Mouse (Mus musculus) erythroid progenitor cell, adult 5-6 weeks (primary cell): ENCODE measurements around the gene Uggt1. TPM values are rescaled to one million over a fixed set of nuclear protein-coding genes. Genes with fewer than 3 reads are reported as not detected.
A peak's percentile ranks its signal among the peaks of the same experiment; 100 is the strongest.

Source experiments
- ATAC-seq: replicated peaks from 2 replicates; pipeline ENCODE4 v1.8.0; 2016; ENCODE audit warnings: moderate number of reproducible peaks, mild to moderate bottlenecking, moderate TSS enrichment, inconsistent platforms; ENCODE audit not compliant: poor library complexity, low FRiP score, severe bottlenecking
- total RNA-seq, 2 experiments: library from RNA; stranded (forward) in 1 of 2; stranded (reverse) in 1 of 2; fragments of 150-400 nt in 1 of 2; fragments of 186-747, 209-891 nt in 1 of 2; gene quantifications; 2 replicates each; pipeline versions ENCODE4 v1.2.3 to v1.2.4; 2015 to 2017; ENCODE audit warnings: low replicate concordance in 2 of 2

The Uggt1 gene
- total RNA-seq, 2 experiments from 2014 or later: 21.8 to 62.3 TPM

- ATAC-seq: no peak
Measured at GRCm38 (mm10) chr1:36214324-36214723, 30.2 kb downstream of the Uggt1 start.

- ATAC-seq: no peak
Measured at GRCm38 (mm10) chr1:36201739-36202138, 42.8 kb downstream of the Uggt1 start.

DNA sequence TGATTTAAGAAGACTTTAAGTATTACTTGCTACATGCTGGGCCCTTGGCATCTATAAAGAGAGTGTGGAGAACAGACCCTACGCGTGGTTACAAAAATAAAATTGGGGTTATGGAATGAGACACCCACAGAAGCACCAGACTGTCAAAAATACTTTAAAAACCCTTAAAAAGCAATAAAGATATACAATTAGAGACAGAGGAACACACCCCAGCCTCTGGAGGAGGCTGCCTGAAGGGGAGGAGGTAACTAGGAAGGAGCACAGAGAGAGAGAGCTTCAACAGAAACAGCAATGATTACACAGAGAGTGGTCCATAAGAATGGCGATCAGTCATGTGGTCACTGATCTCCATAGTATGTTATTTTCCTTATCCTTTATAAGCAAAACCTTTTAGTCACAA, 50.0 kb downstream of the Uggt1 start:
- ATAC-seq: no peak

GRCm38 (mm10) chr1:36191966-36192365, 52.6 kb downstream of the Uggt1 start:
- no peak for ATAC-seq

DNA sequence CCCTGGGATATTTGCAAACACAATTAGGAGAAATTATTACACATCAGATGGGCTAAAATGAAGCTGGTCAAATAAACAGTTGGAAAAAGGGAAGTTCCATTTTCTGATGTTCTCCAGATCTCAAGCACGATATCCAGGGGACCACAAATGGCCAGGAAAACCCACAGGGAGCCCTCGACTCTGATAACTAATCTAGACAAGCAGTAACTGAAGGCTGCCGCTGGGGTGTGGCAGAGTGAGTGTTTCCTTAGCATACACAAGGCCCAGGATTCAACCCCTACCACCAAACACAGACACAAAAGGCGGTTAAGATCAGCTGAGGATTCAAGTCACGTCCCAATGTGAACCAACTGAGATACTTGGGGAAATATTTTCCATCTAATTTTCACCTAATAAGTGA, 64.5 kb downstream of the Uggt1 start:
- no peak for ATAC-seq

DNA sequence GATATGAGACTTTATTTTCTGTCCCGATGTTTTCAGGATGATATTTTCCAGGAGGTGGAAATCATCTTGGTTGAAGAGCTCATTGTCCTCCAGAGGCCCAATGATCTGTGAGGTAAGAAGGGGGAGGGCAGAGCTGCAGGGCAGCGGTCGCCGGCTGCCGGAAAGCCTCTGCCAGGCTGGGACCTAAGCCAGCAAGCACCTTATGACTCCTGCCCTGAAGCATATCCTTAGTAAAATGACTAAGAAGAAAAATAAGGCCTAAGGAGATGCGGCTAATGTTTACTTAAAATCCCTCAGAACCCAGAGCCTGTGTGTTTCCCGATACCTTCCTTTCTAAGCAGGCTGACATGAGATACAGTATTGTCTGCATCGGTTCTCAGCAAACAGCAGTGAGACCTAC, 71.1 kb downstream of the Uggt1 start:
- no peak for ATAC-seq

DNA sequence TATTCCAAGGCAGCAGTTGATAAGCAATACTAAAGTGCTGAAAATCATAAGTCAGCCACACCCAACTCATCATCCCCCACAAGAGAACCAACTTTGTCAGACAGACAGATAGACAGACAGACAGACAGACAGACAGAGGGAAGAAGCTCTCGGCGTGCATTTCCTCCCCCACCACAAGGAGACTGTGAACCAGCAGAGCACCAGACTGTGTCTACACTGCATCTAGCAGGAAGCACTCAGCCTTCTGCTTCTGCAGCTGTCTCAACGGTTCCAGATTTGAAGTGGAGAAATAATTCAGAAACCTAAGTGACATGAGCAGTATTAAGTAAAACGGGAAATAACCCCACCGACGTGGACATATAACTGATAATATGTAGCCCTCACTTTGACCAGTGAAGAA, 71.6 kb downstream of the Uggt1 start:
- ATAC-seq: no peak

GRCm38 (mm10) chr1:36162687-36163086, 81.8 kb downstream of the Uggt1 start:
- no peak for ATAC-seq

GRCm38 (mm10) chr1:36161208-36161607, 83.3 kb downstream of the Uggt1 start:
- no peak for ATAC-seq

DNA sequence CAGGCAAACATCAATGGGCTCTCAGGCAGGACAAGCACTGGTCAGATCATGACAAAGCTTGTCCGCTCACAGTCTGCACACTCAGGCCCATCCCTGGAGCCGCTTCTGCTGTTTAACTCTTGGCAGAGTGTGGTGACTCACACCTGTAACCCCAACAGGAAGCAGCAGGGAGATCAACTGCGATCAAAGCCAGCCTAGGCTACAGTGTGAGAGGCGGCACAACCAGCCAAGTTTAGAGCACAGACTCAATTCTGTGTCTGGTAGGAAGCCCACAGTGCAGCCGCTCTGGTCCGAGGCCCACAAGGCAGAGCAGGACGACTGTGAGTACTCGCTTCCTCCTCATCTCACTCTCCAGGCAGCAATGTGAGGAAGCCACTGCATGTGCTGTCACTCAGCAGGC, 84.3 kb downstream of the Uggt1 start:
- ATAC-seq: no peak

DNA sequence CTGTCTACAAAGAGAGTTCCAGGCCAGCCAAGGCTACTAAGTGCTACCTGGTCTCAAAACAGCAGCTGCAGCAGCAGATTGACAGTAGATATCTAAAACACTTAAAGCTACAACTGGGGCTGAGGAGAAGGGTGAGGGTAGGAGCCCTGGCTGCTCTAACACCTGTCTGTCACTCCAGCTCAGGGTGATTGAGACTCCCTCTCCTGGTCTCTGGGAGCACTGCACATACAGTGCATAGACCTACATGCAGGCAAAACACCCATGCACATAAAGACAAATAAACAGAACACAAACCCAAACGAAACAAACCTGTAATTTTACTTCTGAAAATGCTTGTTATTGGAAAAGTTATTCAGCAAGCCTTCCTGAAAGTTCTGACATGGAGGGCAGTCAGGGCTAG, 95.1 kb downstream of the Uggt1 start:
- peak; percentile 80 for ATAC-seq

- no peak for ATAC-seq
Measured at GRCm38 (mm10) chr1:36148809-36149208, 95.7 kb downstream of the Uggt1 start.

GRCm38 (mm10) chr1:36145050-36145449, 99.5 kb downstream of the Uggt1 start:
- no peak for ATAC-seq

- no peak for ATAC-seq
Measured at GRCm38 (mm10) chr1:36140311-36140710, 104.2 kb downstream of the Uggt1 start.

GRCm38 (mm10) chr1:36134584-36134983, 109.9 kb downstream of the Uggt1 start:
- no peak for ATAC-seq

DNA sequence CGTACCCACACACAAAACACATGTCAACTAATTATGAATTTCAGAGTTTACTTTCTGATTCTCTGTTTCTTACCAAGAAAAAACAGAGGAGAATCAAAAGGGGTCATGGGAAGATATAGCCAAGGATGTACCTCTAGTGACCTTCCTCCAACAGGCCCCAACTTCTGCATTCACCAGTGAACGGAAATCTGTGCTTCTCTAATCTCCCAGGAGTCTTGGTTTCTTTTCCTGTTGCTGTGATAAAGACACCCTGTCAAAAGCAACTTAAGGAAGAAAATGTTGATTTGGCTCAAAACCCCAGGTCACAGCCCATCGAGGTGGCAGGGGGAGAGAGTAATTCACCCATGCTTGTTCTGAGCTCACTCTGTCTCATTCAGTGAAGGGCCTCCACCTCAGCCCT, 110.9 kb downstream of the Uggt1 start:
- ATAC-seq: no peak

GRCm38 (mm10) chr1:36133041-36133440, 111.5 kb downstream of the Uggt1 start:
- ATAC-seq: no peak

DNA sequence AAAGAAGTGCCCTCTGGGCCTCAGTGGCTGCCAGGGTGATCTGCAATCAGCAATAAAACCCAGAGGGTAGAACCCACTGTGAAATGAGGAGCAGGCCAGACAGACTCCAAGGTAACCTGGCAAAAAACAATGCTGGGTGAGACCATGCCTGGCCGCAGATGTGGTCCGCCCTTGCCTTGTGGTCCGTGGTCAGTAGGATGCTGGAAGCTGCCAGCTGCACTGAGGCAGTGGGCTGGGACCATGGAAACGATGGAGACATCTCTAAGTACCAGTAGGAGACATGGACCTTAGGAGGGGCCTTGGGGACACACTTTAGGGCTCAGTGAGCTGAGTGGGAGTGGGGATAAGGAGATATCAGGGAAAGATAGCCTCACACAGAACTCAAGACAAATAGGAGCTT, 112.3 kb downstream of the Uggt1 start:
- no peak for ATAC-seq

DNA sequence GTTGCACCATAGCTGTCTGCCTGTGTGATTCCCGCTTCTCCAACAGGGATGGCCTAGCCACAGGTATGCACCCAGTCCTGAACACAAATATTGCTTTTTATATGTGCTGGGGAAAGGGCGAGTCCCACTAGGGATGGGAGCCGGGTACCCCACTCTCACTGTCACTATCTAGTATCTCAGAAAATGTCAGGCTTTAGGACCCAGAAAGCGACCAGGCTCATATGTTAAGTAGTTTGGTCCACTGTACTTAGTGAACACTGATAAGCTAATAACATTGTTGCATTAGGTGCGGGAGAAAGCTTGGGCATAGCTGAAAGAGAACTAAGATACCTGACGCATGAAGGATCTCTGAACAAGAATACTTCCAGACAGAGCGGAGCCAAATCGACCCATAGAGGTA, 112.8 kb downstream of the Uggt1 start:
- peak; percentile 69 for ATAC-seq

- 0 out of 2 replicates have a peak, but pooled peaks have one; percentile 14 for ATAC-seq
Measured at GRCm38 (mm10) chr1:36131154-36131553, 113.4 kb downstream of the Uggt1 start.

GRCm38 (mm10) chr1:36130307-36131035, 114.0 kb downstream of the Uggt1 start:
- peak; percentile 82 for ATAC-seq

DNA sequence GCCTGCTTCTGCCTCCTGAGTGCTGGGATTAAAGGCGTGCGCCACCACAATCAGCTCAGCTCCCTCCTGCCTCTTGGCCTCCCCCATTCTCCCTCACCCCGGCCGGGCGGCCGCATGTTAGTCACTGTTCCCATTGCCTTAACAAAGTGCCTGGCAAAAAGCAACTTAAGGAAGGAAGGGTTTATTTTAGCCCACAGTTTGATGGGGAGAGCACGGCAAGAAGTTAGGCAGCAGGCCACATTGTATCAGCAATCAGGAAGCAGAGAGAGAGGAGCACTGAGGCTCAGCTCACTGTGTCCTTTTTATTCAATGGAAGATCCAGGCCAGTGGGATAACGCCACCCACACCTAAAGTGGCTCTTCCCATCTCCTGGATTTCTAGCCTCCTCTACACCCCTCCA, 114.6 kb downstream of the Uggt1 start:
- ATAC-seq: peak; percentile 6; the same call in 1 of the 2 replicates
